Mouse (Mus musculus) cerebellum, adult 2 months (tissue): ENCODE data around the gene Fxyd1.

Source experiments
- CTCF ChIP-seq: fragments of 200-500 bp; IDR thresholded peaks from 2 replicates; pipeline ENCODE4 v1.5.1; 2011; ENCODE audit warnings: low read depth, mild to moderate bottlenecking, control low read depth, low read length, moderate library complexity, borderline replicate concordance; ENCODE audit not compliant: insufficient read depth
- POLR2A ChIP-seq: fragments of 200-500 bp; IDR thresholded peaks from 2 replicates; pipeline ENCODE4 v1.6.1; 2011; ENCODE audit warnings: low read length, control low read depth, borderline replicate concordance; ENCODE audit not compliant: insufficient read depth

- TF ChIP-seq POLR2A (no peak), CTCF (no peak)
These were observed 22.2 kb downstream of the Fxyd1 start for GRCm38 (mm10) chr7:31034789-31035188.
